Mouse (Mus musculus) liver, adult 2 months (tissue): Measurements from ENCODE around the gene Otud3.

Experiments
- CTCF ChIP-seq: fragments of 200-500 bp; IDR thresholded peaks from 2 replicates; pipeline ENCODE4 v1.5.1; 2011; ENCODE audit warnings: low read depth, low read length, control low read depth
- POLR2A ChIP-seq: fragments of 200-500 bp; IDR thresholded peaks from 2 replicates; pipeline ENCODE4 v1.6.1; 2011; ENCODE audit warnings: low read length, control low read depth; ENCODE audit not compliant: insufficient read depth; ENCODE audit errors: extremely low read depth

DNA sequence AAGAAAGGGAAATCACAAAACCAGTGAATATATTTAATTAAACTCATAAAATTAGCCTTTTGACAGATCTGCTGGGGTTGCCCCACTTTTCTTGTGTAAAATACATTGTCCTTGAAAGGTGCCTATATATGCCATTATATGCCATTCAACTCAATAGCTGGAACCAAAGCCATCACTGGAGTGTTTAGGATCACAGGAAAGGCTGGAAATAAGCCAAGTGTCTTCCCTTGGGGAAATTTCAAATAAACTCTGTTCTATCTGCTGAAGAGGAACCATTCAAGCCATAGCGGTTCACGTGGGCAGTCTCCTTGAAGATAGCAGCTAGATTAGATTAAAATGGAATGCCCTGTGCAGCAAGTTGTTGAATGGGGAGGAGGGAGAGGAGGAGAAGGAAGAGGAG, 11.8 kb upstream of the Otud3 start:
- no peak for TF ChIP-seq POLR2A
- TF ChIP-seq CTCF, result no peak
